In the genomic region with DNA sequence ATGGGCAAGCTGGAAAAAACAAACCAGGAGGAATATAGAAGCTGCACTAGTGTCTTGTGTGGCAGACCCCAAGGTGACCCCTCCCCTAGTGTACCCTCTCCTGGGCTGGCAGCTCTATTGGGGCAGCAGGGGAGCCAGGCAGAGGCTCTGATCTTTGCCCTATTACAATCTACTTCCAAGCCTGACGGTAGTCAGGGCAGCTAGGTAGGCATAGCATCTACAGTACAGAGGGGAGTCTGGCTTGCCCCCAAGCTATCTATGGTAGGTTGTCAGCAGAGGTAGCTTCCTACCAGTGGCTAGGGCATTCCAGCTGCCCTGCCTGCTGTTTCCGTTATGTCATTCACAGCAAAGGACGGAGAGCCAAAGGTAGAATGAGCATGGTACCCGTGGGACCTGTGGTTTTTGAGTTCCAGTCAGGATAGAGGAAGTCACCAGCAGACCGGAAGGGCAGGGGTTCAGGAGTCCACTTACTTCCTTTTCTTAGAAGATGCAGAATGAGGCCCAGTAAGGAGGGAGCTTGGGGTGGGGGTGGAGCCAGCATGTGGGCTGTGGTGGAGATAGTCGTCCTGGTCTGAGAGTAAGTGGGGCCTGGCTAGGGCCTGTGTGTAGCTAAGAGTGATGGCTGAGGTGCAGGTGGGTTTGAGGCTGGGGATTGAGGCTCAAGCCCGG, we compare ENCODE assay signal across 9 mouse cellular contexts. TPM values are rescaled to one million over a fixed set of nuclear protein-coding genes. Genes with fewer than 3 reads are reported as not detected.
DNase-seq lines count a peak whose midpoint lies in the region; ATAC-seq and TF ChIP-seq lines count a peak whose summit lies in the region.
"Had no signal": no experiment of that assay in that cellular context is flagged by ENCODE, and none has a peak within 500 bp of the region (broad histone marks: within the 10 kb centered on the region; RNA-seq: fewer than 3 reads in every experiment).

No protein-coding gene starts in this region.

- TF ChIP-seq CTCF in heart, adult 2 months (IDR thresholded peaks at IDR 0.05), result no peak

- H3K4me3 ChIP-seq in heart, adult 2 months, result no peak overlapping the region
- no peak overlapping the region for H3K4me3 ChIP-seq in midbrain, embryonic 16.5 days (ENCODE audit: low read depth, low read length)
- H3K4me3 ChIP-seq: hindbrain, embryonic 15.5 days had no signal

- H3K27ac ChIP-seq in heart, adult 2 months, result no peak overlapping the region
- no peak overlapping the region for H3K27ac ChIP-seq in midbrain, embryonic 16.5 days (ENCODE audit: low read length)
- H3K27ac ChIP-seq: hindbrain, embryonic 15.5 days had no signal

- H3K9ac ChIP-seq in heart, adult 2 months (ENCODE audit: low read depth, low read length), result no peak overlapping the region
- H3K9ac ChIP-seq in midbrain, embryonic 16.5 days (ENCODE audit: low read depth, low read length), result peak overlapping the region; percentile 25; the same call in 1 of the 2 replicates
- H3K9ac ChIP-seq: hindbrain, embryonic 15.5 days had no signal

- no peak for TF ChIP-seq POLR2A in heart, adult 2 months (IDR thresholded peaks at IDR 0.05; ENCODE audit: insufficient read depth, low read depth, low read length)

- intact Hi-C loops in heart, adult 2 months (cut with DNase I), result no loop called here
- intact Hi-C loops in heart, postnatal 36 days (cut with DNase I), result no loop called here

- no peak for ATAC-seq in midbrain, embryonic 16.5 days

- H3K27me3 ChIP-seq in heart, adult 2 months (ENCODE audit: control insufficient read depth, insufficient read depth, low read length), result no peaks in the 10 kb centered on the region
- H3K27me3 ChIP-seq in midbrain, embryonic 16.5 days (ENCODE audit: control insufficient read depth, insufficient read depth, low read depth, low read length), result no peaks in the 10 kb centered on the region

- no peaks in the 10 kb centered on the region for H3K79me2 ChIP-seq in heart, adult 2 months (replicated peaks; ENCODE audit: control insufficient read depth, insufficient read depth, low read length)

- DNase-seq in heart, adult 2 months, result peak in 1 of 2 experiments; percentile 67
- DNase-seq in heart, postnatal 36 days, result no peak
- peak; percentile 44 to 66 for DNase-seq in heart, adult 9 months (ENCODE audit: low spot score in 2 of 2)
- peak; percentile 45 to 65 for DNase-seq in kidney, postnatal 4 days
- DNase-seq in frontal cortex, postnatal 25 days (ENCODE audit: low spot score in 2 of 2), result no peak
- DNase-seq in urinary bladder, postnatal 14 days (ENCODE audit: low spot score), result no peak
- no peak for DNase-seq in thymus, postnatal 10 days (ENCODE audit: low spot score in 2 of 2)

- no peak overlapping the region for H3K4me2 ChIP-seq in midbrain, embryonic 16.5 days (ENCODE audit: low read length)
- H3K4me2 ChIP-seq: hindbrain, embryonic 15.5 days had no signal

- 41% methylated on average over 7 of the region's 7 CpGs for WGBS in heart, adult 2 months
- WGBS in midbrain, embryonic 16.5 days, result 61% methylated on average over 7 of the region's 7 CpGs

- no peaks in the 10 kb centered on the region for H3K9me3 ChIP-seq in midbrain, embryonic 16.5 days (replicated peaks; ENCODE audit: control insufficient read depth, low read length, poor library complexity, severe bottlenecking)
- H3K9me3 ChIP-seq: hindbrain, embryonic 15.5 days had no signal

- 0 out of 2 replicates have a peak, but pooled peaks have one; percentile 29 for TF ChIP-seq EP300 in heart, adult 2 months (IDR thresholded peaks at IDR 0.05; ENCODE audit: insufficient read depth, low read depth, low read length)

- no peaks in the 10 kb centered on the region for H3K36me3 ChIP-seq in heart, adult 2 months (ENCODE audit: control insufficient read depth, insufficient read depth, low read length)
- peaks cover 11% of the 10 kb centered on the region for H3K36me3 ChIP-seq in midbrain, embryonic 16.5 days (ENCODE audit: control insufficient read depth, insufficient read depth, low read length)

- H3K4me1 ChIP-seq in heart, adult 2 months (ENCODE audit: control insufficient read depth, insufficient read depth, low read length), result peaks cover 12% of the 10 kb centered on the region
- H3K4me1 ChIP-seq in midbrain, embryonic 16.5 days (ENCODE audit: control insufficient read depth, insufficient read depth, low read length), result peaks cover 8% of the 10 kb centered on the region; the same call in 1 of the 2 replicates

RNA-seq across cellular contexts. Expression of a gene that starts 5.6 kb away (rescaled TPM):
- 1 to 10 TPM in 1 of 2 experiments, under 1 TPM in 1; 0.63 to 1.2 TPM for total RNA-seq in heart, adult 2 months (2021)
- 1.7 and 1.8 TPM in 2 replicates for polyA plus RNA-seq in heart, adult 2 months (2012; rRNA removed)
- total RNA-seq in heart, postnatal 36 days (2021), result under 1 TPM; 0.84 to 1.00 TPM
- polyA plus RNA-seq in midbrain, embryonic 16.5 days (2015; fragmentation: Nextera tagmentation; extraction: Ambion mirVana), result 31.9 and 33.6 TPM in 2 replicates

RNA-seq across cellular contexts. Expression of a gene that starts 23.2 kb away (rescaled TPM):
- total RNA-seq in heart, adult 2 months (2021), result 1 to 10 TPM; 5.6 to 5.7 TPM
- polyA plus RNA-seq in heart, adult 2 months (2012; rRNA removed), result 2.0 and 4.2 TPM in 2 replicates
- 1 to 10 TPM; 5.8 to 6.3 TPM for total RNA-seq in heart, postnatal 36 days (2021)
- 9.8 and 12.1 TPM in 2 replicates for polyA plus RNA-seq in midbrain, embryonic 16.5 days (2015; fragmentation: Nextera tagmentation; extraction: Ambion mirVana)

RNA-seq across cellular contexts. Expression of a gene that starts 25.5 kb away (rescaled TPM):
- under 1 TPM; 0.21 to 0.86 TPM for total RNA-seq in heart, adult 2 months (2021)
- polyA plus RNA-seq in heart, adult 2 months (2012; rRNA removed), result 0.76 and 0.91 TPM in 2 replicates
- total RNA-seq in heart, postnatal 36 days (2021), result under 1 TPM; 0.33 to 0.38 TPM
- polyA plus RNA-seq in midbrain, embryonic 16.5 days (2015; fragmentation: Nextera tagmentation; extraction: Ambion mirVana), result 0.30 and 0.48 TPM in 2 replicates

Comparison
In these comparisons a context has a peak if more than half of its experiments do, and no peak if none do; other contexts are left out.
1. DNase-seq: peak in heart, adult 9 months (2 of 2) and kidney, postnatal 4 days (2 of 2); none in heart, postnatal 36 days (0 of 2), frontal cortex, postnatal 25 days (0 of 2), urinary bladder, postnatal 14 days (single experiment) and thymus, postnatal 10 days (0 of 2).